Mouse (Mus musculus) thymus, adult 2 months (tissue): ENCODE measurements around the gene 4930432M17Rik.

Experiments
- CTCF ChIP-seq: fragments of 200-500 bp; IDR thresholded peaks from 2 replicates; pipeline ENCODE4 v1.5.1; 2012; ENCODE audit warnings: mild to moderate bottlenecking, control low read depth, low read length, moderate library complexity, borderline replicate concordance; ENCODE audit not compliant: control insufficient read depth, poor library complexity, insufficient read depth; ENCODE audit errors: extremely low read depth
- POLR2A ChIP-seq: fragments of 200-500 bp; IDR thresholded peaks from 2 replicates; pipeline ENCODE4 v1.6.1; 2012; ENCODE audit warnings: mild to moderate bottlenecking, low read length, control low read depth, moderate library complexity; ENCODE audit not compliant: control insufficient read depth, poor library complexity, insufficient read depth; ENCODE audit errors: extremely low read depth

GRCm38 (mm10) chr3:121710894-121711531 is 40.5 kb downstream of the 4930432M17Rik start:
- TF ChIP-seq POLR2A (no peak), CTCF (no peak)
